Mouse (Mus musculus): ENCODE measurements around the gene Slc36a1. TPM values are rescaled to one million over a fixed set of nuclear protein-coding genes. Genes with fewer than 3 reads are reported as not detected.

Slc36a1 gene
- polyA plus RNA-seq, 1 experiment from 2014 or later: 4.3 TPM

DNA sequence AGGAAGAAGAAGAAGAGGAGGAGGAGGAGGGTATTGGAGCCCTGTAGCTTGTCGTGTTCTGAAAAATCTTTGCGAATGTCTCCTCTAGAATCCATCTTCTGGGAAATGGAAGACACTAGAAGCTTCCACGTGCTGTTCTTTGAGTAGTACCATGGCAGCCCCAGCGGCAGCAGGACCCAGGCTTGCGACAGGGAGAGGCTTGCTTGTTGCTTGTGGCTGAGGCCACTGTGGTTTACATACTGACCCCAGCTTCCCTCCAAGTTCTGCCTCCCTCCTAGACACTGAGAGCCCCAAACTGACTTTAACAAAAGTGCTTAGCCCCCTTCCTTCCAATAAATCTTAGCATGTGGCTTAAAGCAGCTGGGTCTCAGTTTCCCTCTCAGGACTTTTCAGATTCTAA, 19.9 kb upstream of the Slc36a1 start:
- H3K27me3 ChIP-seq (replicated peaks; ENCODE audit: control insufficient read depth, insufficient read depth, low read length): no peaks in the 10 kb centered on the region
- no peak overlapping the region for H3K4me3 ChIP-seq (ENCODE audit: low read depth, low read length)
- H3K27ac ChIP-seq (ENCODE audit: low read depth, low read length): no peak overlapping the region
- H3K9ac ChIP-seq (ENCODE audit: low read depth, low read length): no peak overlapping the region
- no peaks in the 10 kb centered on the region for H3K4me1 ChIP-seq (replicated peaks; ENCODE audit: control insufficient read depth, insufficient read depth, low read length)
- 85% methylated on average over 5 of the region's 5 CpGs for WGBS
- no peaks in the 10 kb centered on the region for H3K9me3 ChIP-seq (ENCODE audit: control insufficient read depth)
- TF ChIP-seq CTCF (IDR thresholded peaks at IDR 0.05; ENCODE audit: low read depth): no peak
- no peak overlapping the region for H3K4me2 ChIP-seq (replicated peaks; ENCODE audit: low read depth)
- ATAC-seq: no peak
- no peaks in the 10 kb centered on the region for H3K36me3 ChIP-seq (ENCODE audit: control insufficient read depth, insufficient read depth)

DNA sequence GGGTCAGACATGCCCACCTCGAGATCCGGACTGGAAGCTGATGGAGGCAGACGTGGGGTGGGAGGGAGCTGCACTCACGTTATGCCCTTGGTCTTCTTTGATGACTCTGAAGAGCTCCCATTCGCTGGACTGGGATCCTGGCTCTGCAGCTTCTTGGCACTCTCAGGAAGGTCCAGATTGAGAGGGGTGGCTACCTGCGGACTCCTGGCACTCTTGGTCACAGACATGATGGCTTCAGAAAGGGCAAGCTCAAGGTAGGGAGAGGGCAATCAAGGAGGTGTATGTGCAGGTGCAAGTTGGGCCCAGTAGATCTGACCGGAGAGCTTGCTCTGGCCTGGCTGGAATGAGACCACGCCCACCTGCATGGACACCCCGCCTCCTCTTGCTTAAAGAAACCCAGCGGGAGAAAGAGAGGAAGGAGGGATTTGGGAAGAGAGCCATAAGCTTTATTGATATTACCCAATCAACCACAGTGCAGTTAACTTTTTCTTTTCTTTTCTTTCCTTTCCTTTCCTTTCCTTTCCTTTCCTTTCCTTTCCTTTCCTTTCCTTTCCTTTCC, 19.3 kb upstream of the Slc36a1 start, which contains the start of gene Slc36a2:
Gene Slc36a2 (minus strand): TSS at position 345 of the 559 bp plus-strand sequence.
- Histone ChIP-seq H3K4me2 (replicated peaks; ENCODE audit: low read depth) (no peak within 1 kb of the TSS), H3K9ac (ENCODE audit: low read depth, low read length) (no peak within 1 kb of the TSS), H3K36me3 (ENCODE audit: control insufficient read depth, insufficient read depth) (no peaks in the 10 kb centered on the region), H3K4me3 (ENCODE audit: low read depth, low read length) (no peak within 1 kb of the TSS), H3K9me3 (ENCODE audit: control insufficient read depth) (no peaks in the 10 kb centered on the region), H3K4me1 (replicated peaks; ENCODE audit: control insufficient read depth, insufficient read depth, low read length) (no peaks in the 10 kb centered on the region), H3K27ac (ENCODE audit: low read depth, low read length) (no peak within 1 kb of the TSS), H3K27me3 (replicated peaks; ENCODE audit: control insufficient read depth, insufficient read depth, low read length) (no peaks in the 10 kb centered on the region)
- no peak for TF ChIP-seq CTCF (IDR thresholded peaks at IDR 0.05; ENCODE audit: low read depth)
- 30% methylated on average over 10 of the region's 10 CpGs for WGBS
- ATAC-seq: no peak

- Histone ChIP-seq H3K9me3 (ENCODE audit: control insufficient read depth) (no peaks in the 10 kb centered on the region), H3K27me3 (replicated peaks; ENCODE audit: control insufficient read depth, insufficient read depth, low read length) (no peaks in the 10 kb centered on the region), H3K4me2 (replicated peaks; ENCODE audit: low read depth) (no peak overlapping the region), H3K27ac (ENCODE audit: low read depth, low read length) (no peak overlapping the region), H3K4me1 (replicated peaks; ENCODE audit: control insufficient read depth, insufficient read depth, low read length) (no peaks in the 10 kb centered on the region), H3K36me3 (ENCODE audit: control insufficient read depth, insufficient read depth) (no peaks in the 10 kb centered on the region), H3K9ac (ENCODE audit: low read depth, low read length) (no peak overlapping the region), H3K4me3 (ENCODE audit: low read depth, low read length) (no peak overlapping the region)
- no peak for TF ChIP-seq CTCF (IDR thresholded peaks at IDR 0.05; ENCODE audit: low read depth)
- no peak for ATAC-seq
- 69% methylated on average over 4 of the region's 4 CpGs for WGBS
Measured at GRCm38 (mm10) chr11:55187292-55187691, 16.9 kb upstream of the Slc36a1 start.

DNA sequence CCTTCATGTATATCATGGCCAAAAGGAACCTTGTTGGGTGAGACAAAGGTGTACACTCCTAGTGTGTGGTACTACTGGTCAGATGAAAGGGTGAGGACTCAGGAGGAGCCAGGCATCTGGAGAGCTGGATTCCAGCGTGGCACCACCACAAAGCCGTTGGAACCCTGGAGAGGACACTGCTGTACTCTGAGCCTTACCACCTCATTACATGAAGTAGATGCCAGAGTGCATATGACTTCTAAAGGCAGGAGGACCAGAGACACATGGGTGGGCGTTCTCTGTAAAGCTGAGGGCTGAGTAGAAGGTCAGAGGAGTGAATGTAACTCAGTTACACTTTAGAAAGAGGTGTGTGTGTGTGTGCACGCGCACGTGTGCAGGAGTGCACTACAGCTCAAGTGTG, 16.4 kb upstream of the Slc36a1 start:
- H3K27ac ChIP-seq (ENCODE audit: low read depth, low read length): no peak overlapping the region
- no peaks in the 10 kb centered on the region for H3K27me3 ChIP-seq (replicated peaks; ENCODE audit: control insufficient read depth, insufficient read depth, low read length)
- TF ChIP-seq CTCF (IDR thresholded peaks at IDR 0.05; ENCODE audit: low read depth): no peak
- 82% methylated on average over 6 of the region's 6 CpGs for WGBS
- no peaks in the 10 kb centered on the region for H3K36me3 ChIP-seq (ENCODE audit: control insufficient read depth, insufficient read depth)
- no peak overlapping the region for H3K9ac ChIP-seq (ENCODE audit: low read depth, low read length)
- H3K4me2 ChIP-seq (replicated peaks; ENCODE audit: low read depth): no peak overlapping the region
- H3K9me3 ChIP-seq (ENCODE audit: control insufficient read depth): no peaks in the 10 kb centered on the region
- H3K4me3 ChIP-seq (ENCODE audit: low read depth, low read length): no peak overlapping the region
- no peak for ATAC-seq
- no peaks in the 10 kb centered on the region for H3K4me1 ChIP-seq (replicated peaks; ENCODE audit: control insufficient read depth, insufficient read depth, low read length)

GRCm38 (mm10) chr11:55190216-55190615, 13.9 kb upstream of the Slc36a1 start:
- Histone ChIP-seq H3K36me3 (ENCODE audit: control insufficient read depth, insufficient read depth) (no peaks in the 10 kb centered on the region), H3K27ac (ENCODE audit: low read depth, low read length) (no peak overlapping the region), H3K4me3 (ENCODE audit: low read depth, low read length) (no peak overlapping the region), H3K4me1 (replicated peaks; ENCODE audit: control insufficient read depth, insufficient read depth, low read length) (no peaks in the 10 kb centered on the region), H3K9ac (ENCODE audit: low read depth, low read length) (no peak overlapping the region), H3K9me3 (ENCODE audit: control insufficient read depth) (no peaks in the 10 kb centered on the region), H3K27me3 (replicated peaks; ENCODE audit: control insufficient read depth, insufficient read depth, low read length) (no peaks in the 10 kb centered on the region), H3K4me2 (replicated peaks; ENCODE audit: low read depth) (no peak overlapping the region)
- WGBS: 80% methylated on average over 3 of the region's 3 CpGs
- no peak for TF ChIP-seq CTCF (IDR thresholded peaks at IDR 0.05; ENCODE audit: low read depth)
- no peak for ATAC-seq

DNA sequence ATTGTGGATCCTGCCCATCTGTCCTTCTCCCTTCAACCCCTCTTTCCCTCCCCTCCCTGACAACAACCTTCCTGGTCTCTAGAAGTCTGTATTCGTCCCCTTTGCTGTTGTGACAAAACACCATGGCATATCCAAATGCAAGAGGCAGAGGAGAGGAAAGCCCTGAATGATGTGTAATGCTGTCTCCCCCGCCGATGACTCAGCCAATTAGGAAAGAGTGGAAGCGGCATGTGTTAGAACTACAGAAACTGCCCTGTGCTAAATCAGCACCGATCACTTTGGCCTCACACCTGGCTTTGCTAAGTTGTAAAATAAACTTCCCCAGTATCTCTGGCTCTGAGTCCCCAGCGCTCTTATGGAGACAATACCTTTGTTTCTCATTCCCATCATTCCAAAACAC, 7.1 kb upstream of the Slc36a1 start:
- Histone ChIP-seq H3K9me3 (ENCODE audit: control insufficient read depth) (no peaks in the 10 kb centered on the region), H3K27me3 (replicated peaks; ENCODE audit: control insufficient read depth, insufficient read depth, low read length) (no peaks in the 10 kb centered on the region), H3K9ac (ENCODE audit: low read depth, low read length) (no peak overlapping the region), H3K4me1 (replicated peaks; ENCODE audit: control insufficient read depth, insufficient read depth, low read length) (no peaks in the 10 kb centered on the region), H3K27ac (ENCODE audit: low read depth, low read length) (no peak overlapping the region), H3K4me3 (ENCODE audit: low read depth, low read length) (no peak overlapping the region), H3K36me3 (ENCODE audit: control insufficient read depth, insufficient read depth) (no peaks in the 10 kb centered on the region), H3K4me2 (replicated peaks; ENCODE audit: low read depth) (no peak overlapping the region)
- TF ChIP-seq CTCF (IDR thresholded peaks at IDR 0.05; ENCODE audit: low read depth): no peak
- ATAC-seq: no peak
- WGBS: 44% methylated on average over 6 of the region's 6 CpGs

Data from intestine, postnatal 0 days (tissue).